Mouse (Mus musculus): ENCODE measurements around the gene Tldc1.

Tldc1 gene

GRCm38 (mm10) chr8:119778263-119778662, at the start of gene Tldc1:
Tldc1 (minus strand) TSS chr8:119778416.
- in situ Hi-C loops (cut with MboI, MseI): loop anchor here (5.0 kb wide), 2 partner anchors 64 to 91 kb away; partner anchors contain the start of gene Cotl1

DNA sequence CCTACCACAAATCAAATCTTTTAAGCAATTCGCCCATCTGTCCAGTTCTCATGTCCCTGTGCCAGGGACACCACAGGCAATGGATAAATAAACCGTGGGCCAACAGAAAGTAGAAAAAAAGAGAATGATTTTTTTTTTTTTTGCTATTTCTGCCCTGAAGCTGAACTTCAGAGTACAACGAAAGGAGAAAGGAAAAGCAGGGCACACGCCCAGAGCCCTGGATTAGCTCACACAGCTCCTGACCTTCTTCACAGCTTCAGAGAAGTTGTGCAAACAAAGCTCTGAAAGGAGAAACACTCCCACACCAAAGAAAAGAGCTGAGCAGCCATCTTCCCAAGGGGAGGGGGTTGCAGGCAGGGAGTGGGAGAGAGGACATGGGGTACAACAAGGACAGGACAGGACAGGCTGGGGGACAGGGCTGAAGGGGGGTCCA, 49.5 kb upstream of the Tldc1 start:
- in situ Hi-C loops (cut with MboI, MseI): no loop called here

- in situ Hi-C loops (cut with MboI, MseI): no loop called here
These were observed 48.8 kb upstream of the Tldc1 start for GRCm38 (mm10) chr8:119826982-119827381.

DNA sequence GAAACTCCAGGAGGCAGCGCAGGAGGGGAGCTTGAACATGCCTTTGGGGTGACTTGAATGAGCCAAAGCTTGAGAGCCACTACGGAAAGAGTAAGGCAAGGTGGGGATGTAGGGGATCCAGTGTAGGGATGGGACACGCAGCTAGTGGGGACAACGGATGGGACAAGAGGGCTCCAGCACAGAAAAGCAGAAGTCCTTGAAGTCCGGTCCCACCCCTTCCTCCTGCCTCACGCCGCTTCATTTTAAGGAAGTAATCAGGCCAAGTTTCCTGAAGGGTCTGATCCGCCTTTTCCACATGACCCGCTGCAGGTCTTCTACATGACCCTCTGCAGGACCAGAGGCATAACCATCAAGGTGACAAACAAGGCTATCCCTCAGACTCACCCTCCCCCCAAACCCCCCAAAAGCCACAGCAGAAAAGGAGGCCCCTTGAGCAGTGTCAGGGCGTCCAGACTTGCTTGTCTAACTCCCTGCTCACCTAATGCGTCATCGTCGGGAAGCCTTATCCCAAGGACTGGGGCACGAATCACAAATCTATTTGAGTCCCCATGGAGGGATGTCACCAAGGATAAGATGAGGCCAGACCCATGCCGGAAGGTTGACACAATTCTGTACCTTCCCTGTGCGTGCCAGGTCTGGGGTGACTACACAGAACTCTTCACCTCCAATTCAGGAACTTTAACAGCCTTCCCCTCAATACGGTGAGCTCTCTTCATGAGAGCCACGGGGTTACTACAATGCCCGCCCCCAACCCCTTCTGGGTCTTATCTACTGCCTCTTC, 47.9 kb upstream of the Tldc1 start:
- in situ Hi-C loops (cut with MboI, MseI): no loop called here

DNA sequence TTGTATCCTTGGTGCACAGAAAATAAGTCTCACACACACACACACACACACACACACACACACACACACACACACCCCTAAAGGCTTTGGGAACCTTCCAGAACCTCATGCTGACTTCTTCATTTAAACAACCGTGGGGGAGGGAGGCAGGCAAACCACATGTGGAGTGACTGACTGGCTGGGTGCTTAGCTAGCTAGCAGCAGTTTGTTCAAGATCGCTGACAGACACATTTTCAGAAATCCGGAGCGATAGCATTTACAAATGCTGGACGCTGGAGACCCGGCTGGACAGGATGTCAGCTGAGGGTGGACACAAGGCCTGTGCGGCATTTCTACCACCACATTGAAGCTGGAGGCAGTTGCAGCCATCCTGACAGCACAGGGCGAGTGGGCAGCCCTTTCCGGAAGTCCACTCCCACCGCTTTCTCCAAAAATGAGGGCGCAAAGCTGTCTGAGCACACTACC, 46.6 kb upstream of the Tldc1 start:
- in situ Hi-C loops (cut with MboI, MseI): no loop called here

- in situ Hi-C loops (cut with MboI, MseI): no loop called here
These were observed 45.9 kb upstream of the Tldc1 start for GRCm38 (mm10) chr8:119824100-119824499.

DNA sequence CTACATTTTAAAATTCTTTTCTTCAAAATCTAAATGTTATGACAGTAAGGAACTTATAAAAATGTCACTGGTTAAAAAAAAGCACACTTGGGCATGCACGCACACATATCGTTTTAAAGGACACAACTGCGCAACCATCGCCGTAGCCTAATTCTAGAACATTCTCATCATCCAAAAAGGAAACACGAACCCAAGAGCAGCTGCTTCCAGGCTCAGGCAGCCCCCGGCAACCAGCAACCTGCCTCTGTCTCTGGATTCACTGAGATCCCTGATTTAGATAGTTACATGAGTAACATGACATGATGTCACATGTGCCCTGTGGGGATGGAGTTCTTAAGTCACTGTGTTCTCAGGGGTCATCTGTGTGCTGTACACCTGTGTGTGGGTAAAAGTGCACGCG, 45.1 kb upstream of the Tldc1 start:
- in situ Hi-C loops (cut with MboI, MseI): no loop called here

DNA sequence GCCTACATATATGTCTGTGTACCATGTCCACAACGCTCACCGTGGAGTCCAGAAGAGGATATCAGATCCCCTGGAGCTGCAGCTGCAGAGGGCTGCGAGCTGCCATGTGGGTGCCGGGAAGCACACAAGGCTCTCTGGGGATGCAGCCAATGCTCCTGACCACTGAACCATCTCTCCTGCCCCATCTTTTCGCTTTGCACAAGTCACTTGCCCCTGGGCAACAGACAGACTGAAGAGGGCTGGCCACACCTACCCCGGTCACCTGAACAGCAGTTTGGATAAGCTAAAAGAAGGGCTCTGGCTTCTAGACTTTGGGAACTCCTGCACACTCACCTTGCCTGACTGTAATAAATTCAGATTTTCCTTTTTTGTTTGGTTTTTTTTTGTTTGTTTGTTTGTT, 43.5 kb upstream of the Tldc1 start:
- in situ Hi-C loops (cut with MboI, MseI): no loop called here

DNA sequence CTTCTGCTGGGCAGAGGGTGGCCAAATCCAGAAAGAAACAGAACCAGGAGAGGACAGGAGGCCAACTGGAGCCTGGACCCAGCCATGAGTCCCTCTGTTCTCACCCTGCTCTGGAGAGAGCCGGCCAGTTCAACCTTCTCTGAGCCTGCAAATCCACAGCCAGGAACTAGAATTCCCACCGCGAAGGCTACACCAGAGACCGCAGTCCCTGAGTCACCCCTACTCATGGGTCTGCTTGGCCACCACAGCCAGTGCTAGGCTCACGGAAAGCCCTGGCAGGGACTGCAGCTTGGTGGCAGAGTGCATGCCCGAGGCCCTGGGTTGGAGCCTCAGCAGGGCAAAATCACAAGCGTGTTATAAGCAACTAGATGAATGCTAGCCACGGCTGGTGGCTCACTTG, 41.8 kb upstream of the Tldc1 start:
- in situ Hi-C loops (cut with MboI, MseI): no loop called here

GRCm38 (mm10) chr8:119819316-119819715, 41.1 kb upstream of the Tldc1 start:
- in situ Hi-C loops (cut with MboI, MseI): no loop called here

- in situ Hi-C loops (cut with MboI, MseI): no loop called here
These were observed 39.2 kb upstream of the Tldc1 start for GRCm38 (mm10) chr8:119817446-119817845.

- in situ Hi-C loops (cut with MboI, MseI): no loop called here
These were observed 38.0 kb upstream of the Tldc1 start for GRCm38 (mm10) chr8:119816219-119816618.

DNA sequence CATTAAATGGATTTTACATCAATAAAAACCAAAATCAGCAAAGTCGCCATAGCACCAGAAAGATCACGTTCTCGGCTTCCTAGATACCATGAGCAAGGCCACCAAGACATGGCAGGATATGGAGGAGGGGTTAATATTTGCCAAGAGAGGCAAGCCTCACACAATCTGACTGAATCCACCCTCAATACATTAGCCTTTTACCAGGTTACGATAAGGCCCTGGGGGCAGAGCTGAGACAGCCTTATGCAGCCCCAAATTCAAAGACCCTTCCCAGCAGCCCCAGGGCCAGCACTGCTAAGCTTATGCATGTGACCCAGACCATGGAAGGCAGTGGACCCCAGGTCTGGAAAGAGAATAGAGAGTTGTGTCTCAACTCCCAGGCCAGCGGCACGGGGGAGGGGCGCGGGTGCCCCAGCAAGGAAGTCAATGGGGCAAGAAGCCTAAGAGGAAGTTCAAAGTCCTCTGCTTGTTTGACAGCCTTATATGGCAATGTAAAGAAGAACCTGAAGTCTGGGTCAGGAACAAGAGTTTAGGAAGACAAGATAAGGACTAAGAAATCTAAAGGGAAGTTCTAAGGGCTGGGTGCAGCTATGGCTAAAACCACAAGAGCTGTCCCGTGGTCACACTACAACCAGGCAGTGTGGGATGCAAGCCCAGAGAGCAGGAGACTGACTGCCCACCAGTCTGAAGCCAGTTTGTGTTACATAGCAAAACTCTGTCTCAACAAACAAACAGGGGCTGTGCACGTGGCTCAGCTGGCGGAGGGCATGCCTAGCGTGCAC, 34.6 kb upstream of the Tldc1 start:
- in situ Hi-C loops (cut with MboI, MseI): no loop called here

- in situ Hi-C loops (cut with MboI, MseI): no loop called here
These were observed 33.7 kb upstream of the Tldc1 start for GRCm38 (mm10) chr8:119811925-119812324.

- in situ Hi-C loops (cut with MboI, MseI): no loop called here
These were observed 32.8 kb upstream of the Tldc1 start for GRCm38 (mm10) chr8:119810953-119811499.

GRCm38 (mm10) chr8:119810127-119810868, 32.1 kb upstream of the Tldc1 start:
- in situ Hi-C loops (cut with MboI, MseI): no loop called here

- in situ Hi-C loops (cut with MboI, MseI): no loop called here
These were observed 31.4 kb upstream of the Tldc1 start for GRCm38 (mm10) chr8:119809620-119810019.

DNA sequence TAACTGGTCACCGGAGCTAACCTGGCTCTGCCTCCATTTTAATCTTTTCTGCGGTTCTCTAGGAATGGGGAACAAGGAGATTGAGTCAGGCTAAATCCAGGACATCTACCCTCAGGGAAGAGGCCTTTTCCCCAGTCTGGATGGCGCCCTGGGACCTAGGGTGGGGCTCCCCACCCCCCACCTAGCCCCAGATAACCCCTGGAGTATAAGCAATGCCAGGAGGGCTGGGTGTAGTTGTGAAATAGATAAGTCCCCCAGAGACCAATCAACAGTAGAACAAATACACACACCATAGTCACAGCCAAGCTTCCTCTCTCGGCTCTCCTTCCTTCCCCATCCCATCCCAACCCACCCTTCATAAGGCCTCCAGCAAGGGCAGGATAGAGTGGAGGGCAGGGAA, 29.5 kb upstream of the Tldc1 start:
- in situ Hi-C loops (cut with MboI, MseI): no loop called here

DNA sequence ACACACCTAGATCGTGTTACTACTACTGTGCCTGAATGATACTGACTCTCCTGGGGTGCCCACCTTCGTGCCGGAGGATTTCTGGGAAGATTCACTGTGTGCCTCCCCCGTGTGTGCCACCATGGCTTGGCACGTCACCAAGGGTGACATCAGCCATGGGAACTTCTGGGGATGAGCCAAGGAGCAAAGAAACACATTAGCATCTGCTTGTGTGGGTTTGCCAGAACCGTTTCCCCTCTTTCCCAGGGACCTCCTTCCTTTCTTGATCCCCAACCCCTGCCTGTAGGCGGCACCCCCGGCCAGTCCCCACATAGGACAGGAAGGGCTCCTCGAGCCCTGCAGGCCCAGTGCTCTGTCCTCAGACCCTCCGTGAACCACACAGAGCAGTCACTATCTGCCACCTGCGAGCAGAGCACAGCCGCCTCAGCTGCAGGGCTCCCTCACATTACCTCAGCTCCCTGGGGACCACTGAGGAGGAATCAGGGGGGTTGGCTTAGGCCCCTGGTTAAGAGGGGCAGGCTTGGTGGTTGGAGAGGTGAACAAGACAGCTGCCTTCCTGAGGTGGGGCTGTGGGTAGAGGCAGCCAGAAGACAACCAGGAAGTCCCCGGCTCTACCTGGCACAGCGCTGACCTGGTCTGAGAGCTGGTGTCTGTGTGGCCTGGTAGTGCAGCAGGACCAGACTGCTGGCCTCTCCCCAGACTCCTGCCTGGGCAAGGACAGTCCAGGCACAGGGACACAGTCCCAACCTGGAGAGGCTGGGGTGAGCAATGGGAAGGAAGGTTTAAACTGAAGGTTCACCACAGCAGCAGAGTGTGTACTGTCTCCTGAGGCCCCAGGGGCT, 28.4 kb upstream of the Tldc1 start:
- in situ Hi-C loops (cut with MboI, MseI): no loop called here

DNA sequence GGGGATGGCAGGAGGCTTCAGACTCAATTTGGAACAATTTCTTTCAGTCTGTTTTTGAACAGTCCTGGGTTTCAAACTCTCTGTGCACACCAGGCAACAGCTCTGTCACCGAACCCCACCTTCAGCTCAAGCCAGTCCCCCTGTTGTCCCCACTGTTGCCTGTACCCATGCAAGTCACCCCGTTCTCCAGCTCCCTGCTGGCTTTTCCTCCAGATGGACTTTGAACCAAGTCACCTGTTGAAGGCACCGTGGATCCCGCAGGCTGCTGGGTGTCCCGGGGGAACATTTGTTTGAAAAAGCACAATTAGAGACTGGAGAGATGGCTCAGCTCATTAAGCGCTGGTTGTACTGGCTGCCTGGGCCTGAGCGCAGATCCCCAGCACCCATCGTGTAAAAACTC, 27.1 kb upstream of the Tldc1 start:
- in situ Hi-C loops (cut with MboI, MseI): no loop called here

DNA sequence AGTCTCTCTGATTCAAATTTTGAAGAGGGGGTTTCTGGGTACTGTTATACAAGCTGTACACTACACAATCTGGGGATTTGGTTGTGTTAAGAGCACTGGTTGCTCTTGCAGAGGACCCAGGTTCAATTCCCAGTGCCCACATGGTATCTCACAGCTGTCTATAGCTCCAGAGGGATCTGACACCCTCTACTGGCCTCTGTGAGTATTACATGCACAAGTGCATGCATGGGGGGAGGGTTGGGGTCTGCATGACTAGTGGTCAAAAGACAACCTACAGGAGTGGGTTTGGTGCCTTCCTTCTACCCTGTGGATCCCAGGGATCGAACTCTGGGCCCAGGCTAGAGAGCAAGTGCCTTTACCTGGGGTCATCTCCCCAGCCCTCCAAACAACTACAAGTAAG, 24.4 kb upstream of the Tldc1 start:
- in situ Hi-C loops (cut with MboI, MseI): no loop called here
